Mouse (Mus musculus) forebrain, embryonic 13.5 days (tissue): ENCODE results near the gene Tor1b. TPM values are rescaled to one million over a fixed set of nuclear protein-coding genes. Genes with fewer than 3 reads are reported as not detected.

ENCODE experiments used
- ATAC-seq: fragments of 200-750 bp; cut with Nextera tagmentation; 2 replicates; pipeline ENCODE4 v1.8.0; 2017
- H3K27ac ChIP-seq: fragments of 300-500 bp; sonication (generic); 2 replicates; pipeline ENCODE4 v1.5.1; 2015; ENCODE audit warnings: inconsistent platforms, mild to moderate bottlenecking, moderate library complexity
- H3K27me3 ChIP-seq: fragments of 300-500 bp; sonication (generic); 2 replicates; pipeline ENCODE4 v1.6.1; 2015; ENCODE audit warnings: mild to moderate bottlenecking, inconsistent platforms
- H3K36me3 ChIP-seq: fragments of 300-500 bp; sonication (generic); 2 replicates; pipeline ENCODE4 v1.6.1; 2015; ENCODE audit warnings: mild to moderate bottlenecking, inconsistent platforms; ENCODE audit not compliant: poor library complexity, severe bottlenecking
- H3K4me1 ChIP-seq: fragments of 300-500 bp; sonication (generic); 2 replicates; pipeline ENCODE4 v1.6.1; 2015; ENCODE audit warnings: inconsistent platforms
- H3K4me2 ChIP-seq: fragments of 300-500 bp; sonication (generic); 2 replicates; pipeline ENCODE4 v1.6.1; 2015; ENCODE audit warnings: inconsistent platforms, mild to moderate bottlenecking, moderate library complexity
- H3K4me3 ChIP-seq: fragments of 300-500 bp; sonication (generic); 2 replicates; pipeline ENCODE4 v1.5.1; 2015; ENCODE audit warnings: mild to moderate bottlenecking, inconsistent platforms
- H3K9ac ChIP-seq: fragments of 300-500 bp; sonication (generic); 2 replicates; pipeline ENCODE4 v1.6.1; 2015; ENCODE audit warnings: mild to moderate bottlenecking, inconsistent platforms
- H3K9me3 ChIP-seq: fragments of 300-500 bp; sonication (generic); replicated peaks from 2 replicates; pipeline ENCODE4 v1.6.1; 2016; ENCODE audit warnings: inconsistent platforms
- WGBS: fragments of 180-500 bp; shearing (Covaris S2); methylation state at CpG from one replicate; pipeline ENCODE4 v1.1.7; 2015; 5-methylcytosine and 5-hydroxymethylcytosine counted together
- polyA plus RNA-seq: library from polyadenylated mRNA; unstranded; fragments of >200 nt; fragmentation: Nextera tagmentation; extraction: Ambion mirVana; gene quantifications from 2 replicates; pipeline ENCODE4 v1.2.1, GENCODE M21; 2015

The Tor1b gene
- polyA plus RNA-seq, 1 experiment from 2014 or later: 23.3 TPM

- WGBS: 94% methylated on average over 10 of the region's 10 CpGs
- no peak overlapping the region for H3K27ac ChIP-seq
- H3K9ac ChIP-seq: no peak overlapping the region
- no peaks in the 10 kb centered on the region for H3K27me3 ChIP-seq
- peaks cover 5% of the 10 kb centered on the region; the same call in 1 of the 2 replicates for H3K4me1 ChIP-seq
- no peaks in the 10 kb centered on the region for H3K9me3 ChIP-seq
- H3K36me3 ChIP-seq: peaks cover 63% of the 10 kb centered on the region
- no peak for ATAC-seq
- H3K4me3 ChIP-seq: no peak overlapping the region
- no peak overlapping the region for H3K4me2 ChIP-seq
Measured at GRCm38 (mm10) chr2:31002857-31003256, 50.1 kb downstream of the Tor1b start.

GRCm38 (mm10) chr2:31005453-31005852 is 52.7 kb downstream of the Tor1b start:
- Histone ChIP-seq H3K27me3 (no peaks in the 10 kb centered on the region), H3K9ac (no peak overlapping the region), H3K4me2 (no peak overlapping the region), H3K9me3 (no peaks in the 10 kb centered on the region), H3K36me3 (peaks cover 70% of the 10 kb centered on the region), H3K27ac (no peak overlapping the region), H3K4me3 (no peak overlapping the region), H3K4me1 (peaks cover 5% of the 10 kb centered on the region; the same call in 1 of the 2 replicates)
- WGBS: 76% methylated on average over 2 of the region's 2 CpGs
- no peak for ATAC-seq

- no peak overlapping the region for H3K4me3 ChIP-seq
- H3K4me2 ChIP-seq: no peak overlapping the region
- no peaks in the 10 kb centered on the region for H3K9me3 ChIP-seq
- peaks cover 80% of the 10 kb centered on the region for H3K36me3 ChIP-seq
- H3K9ac ChIP-seq: no peak overlapping the region
- H3K4me1 ChIP-seq: peaks cover 5% of the 10 kb centered on the region; the same call in 1 of the 2 replicates
- ATAC-seq: no peak
- no peaks in the 10 kb centered on the region for H3K27me3 ChIP-seq
- 93% methylated on average over 5 of the region's 5 CpGs for WGBS
- no peak overlapping the region for H3K27ac ChIP-seq
Measured at GRCm38 (mm10) chr2:31006434-31006833, 53.7 kb downstream of the Tor1b start.

- Histone ChIP-seq H3K9ac (no peak overlapping the region), H3K4me3 (no peak overlapping the region), H3K4me2 (no peak overlapping the region), H3K27ac (no peak overlapping the region), H3K9me3 (no peaks in the 10 kb centered on the region), H3K36me3 (peaks cover 80% of the 10 kb centered on the region), H3K27me3 (no peaks in the 10 kb centered on the region), H3K4me1 (peaks cover 5% of the 10 kb centered on the region; the same call in 1 of the 2 replicates)
- no peak for ATAC-seq
- 91% methylated on average over 5 of the region's 5 CpGs for WGBS
Measured at GRCm38 (mm10) chr2:31007208-31007607, 54.4 kb downstream of the Tor1b start.

Other genes with a start within 250 kb of the Tor1b start
- 3.8 and 4.5 TPM in 2 replicates for gene 1700001O22Rik, start 149.3 kb upstream of the Tor1b start, polyA plus RNA-seq
- 120 and 127 TPM in 2 replicates for gene Ntmt1, start 145.1 kb upstream of the Tor1b start, polyA plus RNA-seq
- gene Asb6, start 122.6 kb upstream of the Tor1b start, polyA plus RNA-seq: 39.4 and 43.4 TPM in 2 replicates
- 1.8 and 3.0 TPM in 2 replicates for gene Prrx2, start 118.0 kb upstream of the Tor1b start, polyA plus RNA-seq
- 1.5 and 2.1 TPM in 2 replicates for gene Ptges, start 23.1 kb upstream of the Tor1b start, polyA plus RNA-seq
- gene Tor1a, start 15.0 kb downstream of the Tor1b start, polyA plus RNA-seq: 95.0 and 105 TPM in 2 replicates
- gene BC005624, start 29.2 kb downstream of the Tor1b start, polyA plus RNA-seq: 75.7 and 81.0 TPM in 2 replicates
- gene Usp20, start 29.3 kb downstream of the Tor1b start, polyA plus RNA-seq: 34.6 and 35.2 TPM in 2 replicates
- gene Fnbp1, start 189.0 kb downstream of the Tor1b start, polyA plus RNA-seq: 12.5 and 12.7 TPM in 2 replicates
- gene Gpr107, start 199.4 kb downstream of the Tor1b start, polyA plus RNA-seq: 28.6 and 34.3 TPM in 2 replicates